Mouse (Mus musculus) heart, postnatal 0 days (tissue): ENCODE results near the gene Leng8.
A peak's percentile ranks its signal among the peaks of the same experiment; 100 is the strongest.

Experiments used
- CTCF ChIP-seq: IDR thresholded peaks from 2 replicates; pipeline ENCODE4 v1.5.1; 2016; ENCODE audit warnings: antibody characterized with exemption, control low read depth, low read depth
- EP300 ChIP-seq: IDR thresholded peaks from 2 replicates; pipeline ENCODE4 v1.6.1; 2016; ENCODE audit warnings: antibody characterized with exemption, low read depth

- peak; percentile 5; the same call in 1 of the 2 replicates for TF ChIP-seq CTCF
- peak; percentile 93 for TF ChIP-seq EP300
These were observed at the start of gene Leng8 for GRCm38 (mm10) chr7:4136771-4137531.
